Mouse (Mus musculus) small intestine, adult 2 months (tissue): ENCODE results near the gene Ubr2.

ENCODE experiments used
- CTCF ChIP-seq: fragments of 200-500 bp; IDR thresholded peaks from 2 replicates; pipeline ENCODE4 v1.5.1; 2012; ENCODE audit warnings: low read depth, mild to moderate bottlenecking, control low read depth, inconsistent platforms, low read length, moderate library complexity, mixed read lengths; ENCODE audit not compliant: insufficient replicate concordance, insufficient read length; ENCODE audit errors: extremely low read depth
- POLR2A ChIP-seq: fragments of 200-500 bp; IDR thresholded peaks from 2 replicates; pipeline ENCODE4 v1.6.1; 2012; ENCODE audit warnings: low read depth, mild to moderate bottlenecking, control low read depth, inconsistent platforms, low read length, moderate library complexity

- TF ChIP-seq POLR2A (no peak), CTCF (no peak)
Observed at GRCm38 (mm10) chr17:46883107-46883506, 127.2 kb downstream of the Ubr2 start.
